Mouse (Mus musculus) CH12.LX (cell line): ENCODE measurements around the gene Spa17. TPM values are rescaled to one million over a fixed set of nuclear protein-coding genes. Genes with fewer than 3 reads are reported as not detected.

Source experiments
- DNase-seq: peaks from one replicate; pipeline ENCODE4 v3.0.0-alpha.2; 2013; ENCODE audit errors: extremely low read depth
- H3K27ac ChIP-seq: 2 replicates; pipeline ENCODE4 v1.5.1; 2012; ENCODE audit warnings: low read depth, mild to moderate bottlenecking, control low read depth, moderate library complexity; ENCODE audit not compliant: insufficient read depth
- H3K27me3 ChIP-seq: replicated peaks from 2 replicates; pipeline ENCODE3; 2012; ENCODE audit warnings: inconsistent platforms
- H3K36me3 ChIP-seq, 2 experiments: replicated peaks in 1 of 2; 2 replicates each; pipeline versions ENCODE3 to v1.6.1; 2012; ENCODE audit warnings: inconsistent platforms in 1 of 2, low read length in 1 of 2, mild to moderate bottlenecking in 1 of 2, mixed read lengths in 1 of 2, moderate library complexity in 1 of 2; ENCODE audit not compliant: control insufficient read depth in 1 of 2, insufficient read depth in 1 of 2
- H3K4me1 ChIP-seq, 2 experiments: 2 replicates each; pipeline ENCODE4 v1.6.1; 2012; ENCODE audit warnings: inconsistent platforms in 1 of 2, moderate library complexity in 1 of 2; ENCODE audit not compliant: insufficient read depth in 2 of 2, control insufficient read depth in 1 of 2
- H3K4me2 ChIP-seq: 2 replicates; pipeline ENCODE4 v1.6.1; 2012; ENCODE audit warnings: low read depth, mild to moderate bottlenecking, control low read depth; ENCODE audit not compliant: poor library complexity, insufficient read depth, severe bottlenecking
- H3K4me3 ChIP-seq, 3 experiments: fragments of 150-350 bp in 1 of 3; sonication (generic) in 1 of 3; replicated peaks in 1 of 3; 2 replicates each; pipeline versions ENCODE3 to v1.5.1; 2011 to 2012; ENCODE audit warnings: low read depth in 2 of 3, low read length in 2 of 3, mild to moderate bottlenecking in 2 of 3, moderate library complexity in 2 of 3, control low read depth in 1 of 3, improper control_type of control experiment in 1 of 3, inconsistent platforms in 1 of 3, mixed read lengths in 1 of 3; ENCODE audit not compliant: poor library complexity in 1 of 3
- H3K79me2 ChIP-seq: replicated peaks from 2 replicates; pipeline ENCODE4 v1.6.1; 2012; ENCODE audit warnings: mild to moderate bottlenecking, moderate library complexity; ENCODE audit not compliant: control insufficient read depth, poor library complexity, insufficient read depth, severe bottlenecking; ENCODE audit errors: extremely low read depth
- H3K9ac ChIP-seq: 2 replicates; pipeline ENCODE4 v1.6.1; 2012; ENCODE audit warnings: low read depth, mild to moderate bottlenecking, control low read depth, moderate library complexity; ENCODE audit not compliant: insufficient read depth
- H3K9me3 ChIP-seq: replicated peaks from 2 replicates; pipeline ENCODE3; 2012; ENCODE audit warnings: low read length, inconsistent platforms, mixed read lengths
- CHD1 ChIP-seq: IDR thresholded peaks from 2 replicates; pipeline ENCODE4 v1.6.1; 2012; ENCODE audit warnings: low read depth, low read length, improper control_type of control experiment, inconsistent platforms
- CHD2 ChIP-seq: IDR thresholded peaks from 2 replicates; pipeline ENCODE4 v1.6.1; 2011; ENCODE audit warnings: low read length, improper control_type of control experiment
- CTCF ChIP-seq, 2 experiments: IDR thresholded peaks in 1 of 2; conservative IDR thresholded peaks in 1 of 2; 2 replicates each; pipeline ENCODE4 v1.5.1; 2011 to 2012; ENCODE audit warnings: low read depth in 2 of 2, low read length in 2 of 2, improper control_type of control experiment in 1 of 2, inconsistent platforms in 1 of 2, mild to moderate bottlenecking in 1 of 2, moderate library complexity in 1 of 2
- ELF1 ChIP-seq: IDR thresholded peaks from 2 replicates; pipeline ENCODE4 v1.6.1; 2014; ENCODE audit warnings: low read depth, mild to moderate bottlenecking, inconsistent platforms, low read length, improper control_type of control experiment
- GABPA ChIP-seq: IDR thresholded peaks from 2 replicates; pipeline ENCODE4 v1.6.1; 2012; ENCODE audit warnings: low read depth, low read length, improper control_type of control experiment, inconsistent platforms; ENCODE audit not compliant: insufficient replicate concordance
- JUND ChIP-seq: conservative IDR thresholded peaks from 2 replicates; pipeline ENCODE4 v1.6.1; 2011; ENCODE audit warnings: low read depth, low read length, improper control_type of control experiment
- MAX ChIP-seq: IDR thresholded peaks from 2 replicates; pipeline ENCODE4 v1.6.1; 2011; ENCODE audit warnings: low read length, improper control_type of control experiment
- MAZ ChIP-seq: IDR thresholded peaks from 2 replicates; pipeline ENCODE4 v1.6.1; 2012; ENCODE audit warnings: low read depth, mild to moderate bottlenecking, inconsistent platforms, low read length, improper control_type of control experiment, moderate library complexity
- MEF2A ChIP-seq: IDR thresholded peaks from 2 replicates; pipeline ENCODE4 v1.6.1; 2014; ENCODE audit warnings: low read depth, mild to moderate bottlenecking, inconsistent platforms, low read length, improper control_type of control experiment, borderline replicate concordance
- MXI1 ChIP-seq: IDR thresholded peaks from 2 replicates; pipeline ENCODE4 v1.6.1; 2011; ENCODE audit warnings: mild to moderate bottlenecking, low read depth, low read length, improper control_type of control experiment
- MYC ChIP-seq: IDR thresholded peaks from 2 replicates; pipeline ENCODE4 v1.6.1; 2011; ENCODE audit warnings: low read depth, mild to moderate bottlenecking, improper control_type of control experiment, low read length
- PAX5 ChIP-seq: IDR thresholded peaks from 2 replicates; pipeline ENCODE4 v1.6.1; 2012; ENCODE audit warnings: low read length, inconsistent platforms, mixed read lengths
- POLR2A ChIP-seq: IDR thresholded peaks from 2 replicates; pipeline ENCODE4 v1.6.1; 2011; ENCODE audit warnings: low read depth, mild to moderate bottlenecking, improper control_type of control experiment, low read length
- RCOR1 ChIP-seq: conservative IDR thresholded peaks from 2 replicates; pipeline ENCODE4 v1.6.1; 2012; ENCODE audit warnings: low read depth, mild to moderate bottlenecking, inconsistent platforms, low read length, improper control_type of control experiment
- USF1 ChIP-seq: IDR thresholded peaks from 2 replicates; pipeline ENCODE4 v1.6.1; 2014; ENCODE audit warnings: low read depth, mild to moderate bottlenecking, inconsistent platforms, low read length, improper control_type of control experiment
- USF2 ChIP-seq: conservative IDR thresholded peaks from 2 replicates; pipeline ENCODE4 v1.6.1; 2011; ENCODE audit warnings: low read depth, low read length, improper control_type of control experiment
- ZC3H11A ChIP-seq: IDR thresholded peaks from 2 replicates; pipeline ENCODE4 v1.6.1; 2012; ENCODE audit warnings: low read depth, mild to moderate bottlenecking, inconsistent platforms, low read length, improper control_type of control experiment
- ZKSCAN1 ChIP-seq: IDR thresholded peaks from 2 replicates; pipeline ENCODE4 v1.6.1; 2012; ENCODE audit warnings: low read depth, inconsistent platforms, low read length, improper control_type of control experiment, borderline replicate concordance
- ZMIZ1 ChIP-seq: IDR thresholded peaks from 2 replicates; pipeline ENCODE4 v1.6.1; 2012; ENCODE audit warnings: low read depth, mild to moderate bottlenecking, inconsistent platforms, low read length, improper control_type of control experiment
- ZNF384 ChIP-seq: IDR thresholded peaks from 2 replicates; pipeline ENCODE4 v1.6.1; 2012; ENCODE audit warnings: low read depth, low read length, improper control_type of control experiment, inconsistent platforms
- dilution Hi-C: fragments of 300-500 bp; cut with MboI; formaldehyde crosslinking; loops from 2 replicates; pipeline ENCODE4 v1.14.3; 2020; ENCODE audit warnings: low sequenced_read_pairs; ENCODE audit not compliant: extremely low pct_unique_long_range_greater_than_20kb, extremely low pct_ligation_motif_present
- in situ Hi-C: fragments of 300-500 bp; cut with MboI; formaldehyde crosslinking; loops from 3 replicates; pipeline ENCODE4 v1.14.3; 2019; ENCODE audit warnings: low sequenced_read_pairs, low pct_ligation_motif_present, low pct_unique_long_range_greater_than_20kb, mixed read lengths
- polyA plus RNA-seq: library from polyadenylated mRNA; unstranded; fragments of >175 nt; gene quantifications from 2 replicates; pipeline ENCODE4 v1.2.1, GENCODE M21; 2012; ENCODE audit warnings: low read depth; ENCODE audit not compliant: insufficient read length
- total RNA-seq, 2 experiments: library from RNA; depleted of rRNA; stranded (reverse); fragments of 300-350 nt in 1 of 2; fragments of >200 nt in 1 of 2; gene quantifications; 2 replicates each; pipeline ENCODE4 v1.2.3; 2012 to 2014

The Spa17 gene
- total and polyA plus RNA-seq, 3 experiments, result 0.47 to 3.2 (median 1.4) TPM

GRCm38 (mm10) chr9:37605089-37605488 lies 8.4 kb downstream of the Spa17 start:
- H3K4me2 ChIP-seq, result no peak overlapping the region
- dilution Hi-C loops, result no loop called here
- TF ChIP-seq MEF2A (no peak), USF2 (no peak), MAX (no peak), GABPA (no peak), ZNF384 (no peak), USF1 (no peak), CHD1 (no peak), MYC (no peak), MXI1 (no peak), ELF1 (no peak), CHD2 (no peak), MAZ (no peak)
- no peak overlapping the region for H3K27ac ChIP-seq
- H3K9me3 ChIP-seq, result no peaks in the 10 kb centered on the region
- H3K9ac ChIP-seq, result no peak overlapping the region
- H3K27me3 ChIP-seq, result no peaks in the 10 kb centered on the region
- DNase-seq, result no peak
- no peaks in the 10 kb centered on the region for H3K4me1 ChIP-seq
- H3K79me2 ChIP-seq, result no peaks in the 10 kb centered on the region
- no peak overlapping the region for H3K4me3 ChIP-seq
- in situ Hi-C loops, result no loop called here
- no peaks in the 10 kb centered on the region for H3K36me3 ChIP-seq

- Histone ChIP-seq H3K9ac (no peak overlapping the region), H3K27me3 (no peaks in the 10 kb centered on the region), H3K36me3 (no peaks in the 10 kb centered on the region), H3K9me3 (no peaks in the 10 kb centered on the region), H3K79me2 (no peaks in the 10 kb centered on the region), H3K4me1 (peaks cover 0 to 8% of the 10 kb centered on the region in 2 experiments; a peak in 1 of 4 replicates), H3K27ac (no peak overlapping the region), H3K4me2 (no peak overlapping the region), H3K4me3 (no peak overlapping the region)
- dilution Hi-C loops (no loop called here), in situ Hi-C loops (no loop called here)
- TF ChIP-seq ZC3H11A (no peak), USF1 (no peak), ZKSCAN1 (no peak), USF2 (no peak), MAX (no peak), CHD1 (no peak), JUND (no peak), ELF1 (no peak), PAX5 (no peak), CTCF (conservative IDR thresholded peaks at IDR 0.05 in 1 of 2, IDR thresholded peaks at IDR 0.05 in 1 of 2; ENCODE audit: low read depth in 2 of 2, low read length in 2 of 2) (no peak), GABPA (no peak), POLR2A (no peak), RCOR1 (no peak), ZMIZ1 (no peak)
- DNase-seq, result no peak
Measured at GRCm38 (mm10) chr9:37600538-37601205, 12.8 kb downstream of the Spa17 start.
